Mouse (Mus musculus) C2C12 (cell line): Measurements from ENCODE around the gene Gm20388. TPM values are rescaled to one million over a fixed set of nuclear protein-coding genes. Genes with fewer than 3 reads are reported as not detected.
A peak's percentile ranks its signal among the peaks of the same experiment; 100 is the strongest.

Experiments used
- H3K27me3 ChIP-seq: one replicate; pipeline ENCODE4 v1.6.1; 2011; ENCODE audit not compliant: control insufficient read depth, insufficient read depth, insufficient read length
- H3K36me3 ChIP-seq: one replicate; pipeline ENCODE4 v1.6.1; 2011; ENCODE audit not compliant: control insufficient read depth, insufficient read depth
- H3K4me3 ChIP-seq: one replicate; pipeline ENCODE4 v1.5.1; 2011; ENCODE audit warnings: mild to moderate bottlenecking, control low read depth; ENCODE audit not compliant: poor library complexity, insufficient read depth, severe bottlenecking
- H3K79me2 ChIP-seq: one replicate; pipeline ENCODE4 v1.6.1; 2011; ENCODE audit not compliant: control insufficient read depth, insufficient read depth
- H3K79me3 ChIP-seq: one replicate; pipeline ENCODE4 v1.6.1; 2011; ENCODE audit warnings: low read depth, control low read depth
- H3ac ChIP-seq: one replicate; pipeline ENCODE3; 2011; ENCODE audit warnings: low read depth; ENCODE audit not compliant: control insufficient read depth, insufficient read length
- CEBPB ChIP-seq: IDR thresholded peaks from one replicate; pipeline ENCODE4 v1.6.1; 2011; ENCODE audit warnings: low read depth, mild to moderate bottlenecking, control low read depth, moderate library complexity
- CTCF ChIP-seq: IDR thresholded peaks from one replicate; pipeline ENCODE4 v1.5.1; 2011; ENCODE audit not compliant: control insufficient read depth, insufficient read depth, insufficient read length
- FOSL1 ChIP-seq: IDR thresholded peaks from one replicate; pipeline ENCODE4 v1.8.0; 2011; ENCODE audit warnings: mild to moderate bottlenecking, low read length; ENCODE audit not compliant: poor library complexity, insufficient read depth, severe bottlenecking
- MAX ChIP-seq: IDR thresholded peaks from one replicate; pipeline ENCODE4 v1.6.1; 2011; ENCODE audit warnings: mild to moderate bottlenecking, control low read depth
- MYOD1 ChIP-seq: IDR thresholded peaks from one replicate; pipeline ENCODE4 v1.6.1; 2011; ENCODE audit warnings: low read depth; ENCODE audit not compliant: control insufficient read depth, insufficient read length
- MYOG ChIP-seq: IDR thresholded peaks from one replicate; pipeline ENCODE4 v1.6.1; 2011; ENCODE audit not compliant: control insufficient read depth, insufficient read length; ENCODE audit errors: extremely low read depth
- USF1 ChIP-seq: IDR thresholded peaks from one replicate; pipeline ENCODE4 v1.6.1; 2011; ENCODE audit warnings: low read depth, mild to moderate bottlenecking, control low read depth, moderate library complexity
- polyA plus RNA-seq: library from polyadenylated mRNA; unstranded; fragments of >200 nt; fragmentation: generic; extraction: Trizol; gene quantifications from one replicate; pipeline ENCODE4 v1.2.1, GENCODE M21; 2012; ENCODE audit warnings: missing spikeins

Gene Gm20388
- polyA plus RNA-seq, 1 experiment: 15.0 TPM

GRCm38 (mm10) chr8:121631645-121632071 lies 1721.0 kb downstream of the Gm20388 start:
- peak overlapping the region; percentile 21 for H3ac ChIP-seq
- no peak overlapping the region for H3K4me3 ChIP-seq
- no peak for TF ChIP-seq MYOG
- no peak for TF ChIP-seq FOSL1
- TF ChIP-seq MAX: no peak
- TF ChIP-seq MYOD1: peak; percentile 29
- TF ChIP-seq CEBPB: no peak
- H3K79me3 ChIP-seq: peaks cover 76% of the 10 kb centered on the region
- H3K36me3 ChIP-seq: peaks cover 18% of the 10 kb centered on the region
- no peaks in the 10 kb centered on the region for H3K27me3 ChIP-seq
- peaks cover 100% of the 10 kb centered on the region for H3K79me2 ChIP-seq

GRCm38 (mm10) chr8:121632401-121632800 lies 1721.8 kb downstream of the Gm20388 start:
- H3K79me2 ChIP-seq: peaks cover 100% of the 10 kb centered on the region
- no peak overlapping the region for H3ac ChIP-seq
- no peak overlapping the region for H3K4me3 ChIP-seq
- H3K36me3 ChIP-seq: peaks cover 15% of the 10 kb centered on the region
- H3K79me3 ChIP-seq: peaks cover 80% of the 10 kb centered on the region
- TF ChIP-seq USF1 (no peak), MYOG (no peak), CEBPB (no peak), MAX (no peak), FOSL1 (no peak), CTCF (no peak), MYOD1 (no peak)
- H3K27me3 ChIP-seq: no peaks in the 10 kb centered on the region

GRCm38 (mm10) chr8:121635534-121635933 lies 1724.9 kb downstream of the Gm20388 start:
- Histone ChIP-seq H3K79me3 (peaks cover 84% of the 10 kb centered on the region), H3K4me3 (no peak overlapping the region), H3K36me3 (peaks cover 4% of the 10 kb centered on the region), H3K79me2 (peaks cover 100% of the 10 kb centered on the region), H3K27me3 (no peaks in the 10 kb centered on the region), H3ac (no peak overlapping the region)
- TF ChIP-seq CEBPB (no peak), MYOD1 (no peak), USF1 (no peak), MYOG (no peak), CTCF (no peak), MAX (no peak), FOSL1 (no peak)

GRCm38 (mm10) chr8:121636180-121636579 lies 1725.5 kb downstream of the Gm20388 start:
- TF ChIP-seq MYOG (no peak), MAX (no peak), CEBPB (no peak), USF1 (no peak), FOSL1 (no peak), MYOD1 (no peak), CTCF (no peak)
- Histone ChIP-seq H3K79me3 (peaks cover 82% of the 10 kb centered on the region), H3K36me3 (peaks cover 4% of the 10 kb centered on the region), H3K27me3 (no peaks in the 10 kb centered on the region), H3K4me3 (no peak overlapping the region), H3ac (no peak overlapping the region), H3K79me2 (peaks cover 100% of the 10 kb centered on the region)

GRCm38 (mm10) chr8:121642804-121643203 lies 1732.2 kb downstream of the Gm20388 start:
- TF ChIP-seq CTCF (no peak), USF1 (no peak), MYOD1 (no peak), CEBPB (no peak), MYOG (no peak), FOSL1 (no peak), MAX (no peak)
- Histone ChIP-seq H3K4me3 (no peak overlapping the region), H3K79me3 (peaks cover 89% of the 10 kb centered on the region), H3K79me2 (peaks cover 100% of the 10 kb centered on the region), H3K36me3 (peaks cover 1% of the 10 kb centered on the region), H3ac (no peak overlapping the region), H3K27me3 (no peaks in the 10 kb centered on the region)

- H3K27me3 ChIP-seq: no peaks in the 10 kb centered on the region
- TF ChIP-seq MYOD1 (no peak), CEBPB (no peak), MAX (no peak), FOSL1 (no peak), CTCF (no peak), MYOG (no peak), USF1 (no peak)
These were observed 1732.7 kb downstream of the Gm20388 start for GRCm38 (mm10) chr8:121643384-121643783.

More at GRCm38 (mm10) chr8:121643384-121643783, 1732.7 kb downstream of the Gm20388 start:
- Histone ChIP-seq H3K4me3 (no peak overlapping the region), H3K79me2 (peaks cover 100% of the 10 kb centered on the region), H3ac (no peak overlapping the region), H3K79me3 (peaks cover 90% of the 10 kb centered on the region), H3K36me3 (peaks cover 6% of the 10 kb centered on the region)
